Mouse (Mus musculus) lung, postnatal 0 days (tissue): ENCODE data around the gene Diaph3. TPM values are rescaled to one million over a fixed set of nuclear protein-coding genes. Genes with fewer than 3 reads are reported as not detected.

Experiments
- ATAC-seq: fragments of 200-750 bp; cut with Nextera tagmentation; 2 replicates; pipeline ENCODE4 v1.8.0; 2017; ENCODE audit warnings: moderate library complexity
- DNase-seq: peaks from one replicate; pipeline ENCODE4 v3.0.0-alpha.2; 2016; ENCODE audit warnings: low spot score
- H3K27ac ChIP-seq: fragments of 300-500 bp; sonication (generic); 2 replicates; pipeline ENCODE4 v1.5.1; 2014; ENCODE audit warnings: antibody characterized with exemption, mild to moderate bottlenecking, low read length, mixed read lengths
- H3K27me3 ChIP-seq: fragments of 300-500 bp; sonication (generic); replicated peaks from 2 replicates; pipeline ENCODE4 v1.6.1; 2014; ENCODE audit warnings: low read length, mixed read lengths; ENCODE audit not compliant: insufficient read depth
- H3K36me3 ChIP-seq: fragments of 300-500 bp; sonication (generic); 2 replicates; pipeline ENCODE4 v1.6.1; 2014; ENCODE audit warnings: low read length, mixed read lengths; ENCODE audit not compliant: insufficient read depth
- H3K4me1 ChIP-seq: fragments of 300-500 bp; sonication (generic); 2 replicates; pipeline ENCODE4 v1.6.1; 2014; ENCODE audit warnings: antibody characterized with exemption, low read depth, low read length, mixed read lengths; ENCODE audit not compliant: insufficient read depth
- H3K4me2 ChIP-seq: fragments of 300-500 bp; sonication (generic); replicated peaks from 2 replicates; pipeline ENCODE4 v1.6.1; 2014; ENCODE audit warnings: low read depth, mild to moderate bottlenecking, low read length, moderate library complexity, mixed read lengths
- H3K4me3 ChIP-seq: fragments of 300-500 bp; sonication (generic); 2 replicates; pipeline ENCODE4 v1.5.1; 2014; ENCODE audit warnings: low read depth, low read length
- H3K9ac ChIP-seq: fragments of 300-500 bp; sonication (generic); replicated peaks from 2 replicates; pipeline ENCODE4 v1.6.1; 2014; ENCODE audit warnings: low read depth, mild to moderate bottlenecking
- H3K9me3 ChIP-seq: fragments of 300-500 bp; sonication (generic); 2 replicates; pipeline ENCODE4 v1.6.1; 2016; ENCODE audit warnings: low read length, mixed read lengths
- CTCF ChIP-seq: IDR thresholded peaks from 2 replicates; pipeline ENCODE4 v1.5.1; 2016; ENCODE audit warnings: antibody characterized with exemption, mild to moderate bottlenecking
- EP300 ChIP-seq: IDR thresholded peaks from 2 replicates; pipeline ENCODE4 v1.6.1; 2016; ENCODE audit warnings: antibody characterized with exemption, mild to moderate bottlenecking, control low read depth
- WGBS: fragments of 180-500 bp; shearing (Covaris S2); extraction: QIAGEN DNeasy Blood & Tissue Kit; methylation state at CpG from one replicate; pipeline ENCODE4 v1.1.7; 2014; 5-methylcytosine and 5-hydroxymethylcytosine counted together
- polyA plus RNA-seq: library from polyadenylated mRNA; unstranded; fragments of >200 nt; fragmentation: Nextera tagmentation; extraction: Ambion mirVana; gene quantifications from 2 replicates; pipeline ENCODE4 v1.2.1, GENCODE M21; 2015

Diaph3 gene
- polyA plus RNA-seq, 1 experiment from 2014 or later = 2.3 TPM

GRCm38 (mm10) chr14:86741855-86742531 is 399.0 kb downstream of the Diaph3 start:
- TF ChIP-seq EP300 (no peak), CTCF (no peak)
- no peak for DNase-seq
- no peaks in the 10 kb centered on the region for H3K36me3 ChIP-seq
- H3K27ac ChIP-seq = no peak overlapping the region
- H3K9ac ChIP-seq = no peak overlapping the region
- WGBS = 70% methylated on average over 7 of the region's 7 CpGs
- no peak overlapping the region for H3K4me2 ChIP-seq
- no peaks in the 10 kb centered on the region for H3K27me3 ChIP-seq
- no peak overlapping the region for H3K4me3 ChIP-seq
- no peak for ATAC-seq
- no peaks in the 10 kb centered on the region for H3K4me1 ChIP-seq
- H3K9me3 ChIP-seq = no peaks in the 10 kb centered on the region

DNA sequence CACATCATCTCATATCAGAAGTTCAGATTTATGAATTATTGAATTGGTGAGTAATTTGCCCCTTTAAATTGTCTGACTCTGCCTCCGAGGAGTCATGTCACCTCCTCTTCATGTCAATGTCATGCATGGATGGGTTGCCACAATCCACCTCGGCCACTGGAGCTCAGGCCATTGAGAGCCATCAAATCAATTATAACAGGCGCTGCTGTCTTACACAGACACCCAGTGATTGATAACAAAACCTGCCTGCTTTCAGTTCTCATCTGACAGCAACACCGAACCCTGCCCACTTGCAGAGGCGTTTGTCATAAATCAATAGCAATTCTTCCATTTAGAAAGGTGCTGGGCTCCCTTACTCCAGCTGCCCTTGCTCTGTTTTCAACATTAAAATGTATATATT is 402.1 kb downstream of the Diaph3 start:
- H3K27ac ChIP-seq = no peak overlapping the region
- no peaks in the 10 kb centered on the region for H3K4me1 ChIP-seq
- H3K4me3 ChIP-seq = no peak overlapping the region
- TF ChIP-seq EP300 (no peak), CTCF (no peak)
- DNase-seq (no peak), ATAC-seq (no peak)
- WGBS = 68% methylated on average over 5 of the region's 5 CpGs
- no peaks in the 10 kb centered on the region for H3K27me3 ChIP-seq
- H3K4me2 ChIP-seq = no peak overlapping the region
- no peaks in the 10 kb centered on the region for H3K36me3 ChIP-seq
- no peak overlapping the region for H3K9ac ChIP-seq
- no peaks in the 10 kb centered on the region for H3K9me3 ChIP-seq

DNA sequence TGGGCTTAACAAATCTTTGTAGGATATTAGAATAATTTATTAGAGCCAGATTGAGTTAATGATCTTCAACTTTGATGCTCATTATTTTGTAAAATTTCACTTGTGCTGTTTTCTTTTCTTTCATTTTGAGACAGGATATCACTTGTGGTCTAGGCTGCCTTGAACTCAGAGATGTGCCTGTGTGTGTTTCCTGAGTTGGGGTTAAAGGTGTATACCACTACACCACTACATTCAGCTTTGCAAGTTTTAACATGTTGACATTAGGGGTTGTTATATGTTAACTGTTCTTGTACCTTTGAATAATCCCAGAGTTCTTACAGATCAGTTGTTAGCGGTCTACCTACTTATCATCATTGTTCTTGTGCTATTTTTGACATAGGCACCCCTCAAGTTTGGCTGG is 404.4 kb downstream of the Diaph3 start:
- no peak overlapping the region for H3K9ac ChIP-seq
- no peaks in the 10 kb centered on the region for H3K36me3 ChIP-seq
- no peaks in the 10 kb centered on the region for H3K4me1 ChIP-seq
- no peak for DNase-seq
- H3K4me3 ChIP-seq = no peak overlapping the region
- no peaks in the 10 kb centered on the region for H3K27me3 ChIP-seq
- H3K9me3 ChIP-seq = no peaks in the 10 kb centered on the region
- no peak overlapping the region for H3K4me2 ChIP-seq
- no peak overlapping the region for H3K27ac ChIP-seq
- no peak for TF ChIP-seq EP300
- no peak for TF ChIP-seq CTCF
- WGBS = 88% methylated on average over 1 of the region's 1 CpGs
- no peak for ATAC-seq

DNA sequence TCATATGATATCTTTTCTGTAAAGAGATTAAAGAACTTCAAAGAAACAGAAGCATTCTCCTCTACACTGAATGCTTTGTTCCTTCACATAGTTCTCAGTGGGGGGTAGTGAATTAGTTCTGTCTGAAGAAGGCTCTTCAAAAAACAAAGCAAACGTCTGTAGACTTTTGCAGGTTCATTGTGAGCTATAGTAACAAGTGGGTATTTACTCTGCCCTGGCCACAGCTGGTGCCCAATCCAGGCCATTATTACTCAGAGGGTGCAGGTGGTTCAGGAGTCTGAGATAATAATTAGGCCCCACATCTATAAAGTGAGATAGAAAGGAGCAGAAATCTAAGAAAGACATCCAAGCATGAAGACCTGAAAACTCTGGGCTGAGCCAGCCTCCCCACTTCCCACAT is 409.7 kb downstream of the Diaph3 start:
- no peak for TF ChIP-seq CTCF
- TF ChIP-seq EP300 = no peak
- no peaks in the 10 kb centered on the region for H3K4me1 ChIP-seq
- no peak overlapping the region for H3K9ac ChIP-seq
- H3K9me3 ChIP-seq = no peaks in the 10 kb centered on the region
- ATAC-seq = no peak
- WGBS = 55% methylated on average over 1 of the region's 1 CpGs
- no peak overlapping the region for H3K4me3 ChIP-seq
- no peak overlapping the region for H3K4me2 ChIP-seq
- no peak overlapping the region for H3K27ac ChIP-seq
- H3K27me3 ChIP-seq = no peaks in the 10 kb centered on the region
- DNase-seq = no peak
- H3K36me3 ChIP-seq = no peaks in the 10 kb centered on the region

DNA sequence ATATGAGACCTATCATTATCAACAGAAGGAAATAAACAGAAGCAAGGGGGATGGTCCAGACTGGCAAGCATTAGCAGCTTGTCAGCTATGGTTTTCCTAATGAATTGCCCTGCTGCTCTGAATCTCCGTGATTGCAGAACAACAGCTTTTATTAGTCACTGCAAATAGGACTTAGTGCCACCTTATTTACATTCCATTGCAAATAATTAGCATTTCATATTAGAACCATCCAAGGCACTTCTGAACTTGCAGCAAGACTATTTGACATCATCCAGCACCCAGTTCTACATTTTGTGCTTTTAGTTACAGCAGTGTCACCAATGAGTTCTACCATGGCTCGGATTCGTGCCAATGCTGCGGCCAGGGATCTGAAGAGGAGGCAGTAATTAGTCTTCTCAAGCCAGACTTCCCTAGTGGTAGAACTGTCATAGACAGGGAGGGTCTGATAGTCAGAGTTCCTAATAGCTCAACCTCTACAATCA is 411.4 kb downstream of the Diaph3 start:
- H3K27ac ChIP-seq = no peak overlapping the region
- peak; percentile 59 for DNase-seq
- no peaks in the 10 kb centered on the region for H3K27me3 ChIP-seq
- ATAC-seq = peak; percentile 62
- H3K4me1 ChIP-seq = no peaks in the 10 kb centered on the region
- 57% methylated on average over 4 of the region's 4 CpGs for WGBS
- H3K9ac ChIP-seq = no peak overlapping the region
- no peak overlapping the region for H3K4me3 ChIP-seq
- H3K36me3 ChIP-seq = no peaks in the 10 kb centered on the region
- no peak overlapping the region for H3K4me2 ChIP-seq
- TF ChIP-seq CTCF = peak; percentile 13; the same call in 1 of the 2 replicates
- no peak for TF ChIP-seq EP300
- H3K9me3 ChIP-seq = no peaks in the 10 kb centered on the region

DNA sequence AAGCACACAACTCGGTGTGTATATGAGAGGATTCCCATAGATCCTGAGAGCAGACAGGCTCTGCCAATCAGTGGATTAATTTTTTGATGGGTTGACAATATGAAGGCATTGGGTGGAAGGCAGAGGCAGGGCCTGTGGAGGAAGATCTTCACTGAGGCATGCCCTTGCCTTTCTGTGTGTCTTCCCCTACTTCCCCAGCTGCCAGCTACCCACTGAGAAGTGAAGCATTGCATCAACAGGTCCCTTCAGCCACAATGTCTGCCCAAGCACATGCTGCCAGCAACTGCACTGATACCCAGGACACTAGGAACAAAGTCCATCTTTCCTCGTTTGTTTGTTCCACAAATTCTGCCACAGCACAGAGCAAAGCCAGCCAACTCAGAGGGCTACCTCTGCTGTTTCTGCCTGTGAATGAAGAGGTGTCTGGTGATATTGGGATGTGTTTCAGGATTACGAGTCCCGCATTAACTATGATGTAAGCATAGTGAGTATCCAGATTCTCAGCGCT is 413.4 kb downstream of the Diaph3 start:
- Histone ChIP-seq H3K9me3 (no peaks in the 10 kb centered on the region), H3K4me3 (no peak overlapping the region), H3K4me2 (no peak overlapping the region), H3K36me3 (no peaks in the 10 kb centered on the region), H3K27me3 (no peaks in the 10 kb centered on the region), H3K4me1 (no peaks in the 10 kb centered on the region), H3K9ac (no peak overlapping the region), H3K27ac (no peak overlapping the region)
- no peak for TF ChIP-seq CTCF
- no peak for TF ChIP-seq EP300
- ATAC-seq (no peak), DNase-seq (no peak)
- 86% methylated on average over 5 of the region's 5 CpGs for whole genome bisulfite sequencing
